Mouse (Mus musculus) ES-Bruce4 (cell line): Measurements from ENCODE around the gene Adat3.

ENCODE experiments used
- CTCF ChIP-seq: IDR thresholded peaks from one replicate; pipeline ENCODE4 v1.8.1; 2011; ENCODE audit warnings: low read depth, low read length
- POLR2A ChIP-seq: IDR thresholded peaks from one replicate; pipeline ENCODE4 v1.8.1; 2011; ENCODE audit warnings: low read length; ENCODE audit not compliant: insufficient read depth

DNA sequence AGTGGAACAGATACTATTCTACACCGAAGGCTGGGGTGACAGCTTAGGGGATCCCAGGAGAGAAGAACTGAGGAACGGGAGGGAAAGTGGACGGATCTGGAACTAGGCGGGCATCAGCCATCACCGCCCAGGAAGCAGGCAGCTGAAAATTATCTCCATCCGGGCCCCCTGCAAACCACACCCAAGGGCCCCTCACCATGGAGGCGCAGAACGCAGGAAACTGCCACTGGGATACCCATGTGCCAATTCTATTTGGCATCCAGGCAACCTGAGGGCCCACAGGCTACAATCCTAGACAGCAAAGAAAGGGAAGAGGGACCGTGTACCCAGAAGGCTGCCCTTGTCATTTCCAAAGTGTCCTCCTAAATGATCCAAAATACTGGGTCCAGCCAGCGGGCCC, 32.3 kb upstream of the Adat3 start:
- TF ChIP-seq CTCF (no peak), POLR2A (no peak)
